Mouse (Mus musculus) erythroblast, embryonic 14.5 days (primary cell): ENCODE measurements around the gene Crybb3.

Experiments
- GATA1 ChIP-seq: IDR thresholded peaks from 2 replicates; pipeline ENCODE4 v1.6.1; 2012; ENCODE audit warnings: low read length, inconsistent platforms, mixed read lengths
- TAL1 ChIP-seq: IDR thresholded peaks from 3 replicates; pipeline ENCODE4 v1.6.1; 2012; ENCODE audit warnings: low read length, inconsistent platforms, mixed read lengths

- TF ChIP-seq TAL1 (no peak), GATA1 (no peak)
These were observed 16.2 kb upstream of the Crybb3 start for GRCm38 (mm10) chr5:113097551-113097950.
